Mouse (Mus musculus): ENCODE measurements at regions not wholly inside any gene's neighbourhood (a gene's known extent, or its start where the extent isn't known, plus 50 kb on each side); places are given as distances from the start of the nearest gene placed in this dataset.

- in situ Hi-C loops (cut with MseI, MboI): no loop called here
These were observed 206.3 kb upstream of the Ppp2r2d start for GRCm38 (mm10) chr7:138639541-138639940.

- in situ Hi-C loops (cut with MseI, MboI): no loop called here
These were observed 219.8 kb upstream of the Ppp2r2d start for GRCm38 (mm10) chr7:138626061-138626460.

- in situ Hi-C loops (cut with MseI, MboI): no loop called here
These were observed 223.5 kb upstream of the Tcerg1l start for GRCm38 (mm10) chr7:138620896-138621655.

- in situ Hi-C loops (cut with MseI, MboI): no loop called here
These were observed 222.7 kb upstream of the Tcerg1l start for GRCm38 (mm10) chr7:138620080-138620684.

GRCm38 (mm10) chr7:138616468-138616867 lies 218.9 kb upstream of the Tcerg1l start:
- in situ Hi-C loops (cut with MseI, MboI): no loop called here

GRCm38 (mm10) chr7:138609605-138610004 lies 212.1 kb upstream of the Tcerg1l start:
- in situ Hi-C loops (cut with MseI, MboI): no loop called here

GRCm38 (mm10) chr7:138609124-138609523 lies 211.6 kb upstream of the Tcerg1l start:
- in situ Hi-C loops (cut with MseI, MboI): no loop called here

GRCm38 (mm10) chr7:138606363-138606964 lies 208.9 kb upstream of the Tcerg1l start:
- in situ Hi-C loops (cut with MseI, MboI): no loop called here

GRCm38 (mm10) chr7:138605923-138606322 lies 208.4 kb upstream of the Tcerg1l start:
- in situ Hi-C loops (cut with MseI, MboI): no loop called here

GRCm38 (mm10) chr7:138601749-138602148 lies 204.2 kb upstream of the Tcerg1l start:
- in situ Hi-C loops (cut with MseI, MboI): no loop called here

GRCm38 (mm10) chr7:138593344-138593743 lies 195.8 kb upstream of the Tcerg1l start:
- in situ Hi-C loops (cut with MseI, MboI): no loop called here

- in situ Hi-C loops (cut with MseI, MboI): no loop called here
These were observed 169.8 kb upstream of the Tcerg1l start for GRCm38 (mm10) chr7:138567352-138567751.

- in situ Hi-C loops (cut with MseI, MboI): no loop called here
These were observed 154.1 kb upstream of the Tcerg1l start for GRCm38 (mm10) chr7:138551629-138552028.

GRCm38 (mm10) chr7:138547881-138548280 lies 150.4 kb upstream of the Tcerg1l start:
- in situ Hi-C loops (cut with MseI, MboI): no loop called here

- in situ Hi-C loops (cut with MseI, MboI): no loop called here
These were observed 140.7 kb upstream of the Tcerg1l start for GRCm38 (mm10) chr7:138538048-138538831.

- in situ Hi-C loops (cut with MseI, MboI): no loop called here
These were observed 128.6 kb upstream of the Tcerg1l start for GRCm38 (mm10) chr7:138526143-138526542.

GRCm38 (mm10) chr7:138524936-138525335 lies 127.4 kb upstream of the Tcerg1l start:
- in situ Hi-C loops (cut with MseI, MboI): no loop called here

GRCm38 (mm10) chr7:138514171-138514570 lies 116.6 kb upstream of the Tcerg1l start:
- in situ Hi-C loops (cut with MseI, MboI): no loop called here

GRCm38 (mm10) chr7:138505205-138505604 lies 107.7 kb upstream of the Tcerg1l start:
- in situ Hi-C loops (cut with MseI, MboI): no loop called here

GRCm38 (mm10) chr7:138503986-138504385 lies 106.5 kb upstream of the Tcerg1l start:
- in situ Hi-C loops (cut with MseI, MboI): no loop called here

GRCm38 (mm10) chr7:138503016-138503415 lies 105.5 kb upstream of the Tcerg1l start:
- in situ Hi-C loops (cut with MseI, MboI): no loop called here
